Mouse (Mus musculus) layer of hippocampus, adult 9-10 months (tissue): ENCODE measurements around the gene Alg12.
A peak's percentile ranks its signal among the peaks of the same experiment; 100 is the strongest.
"Not testable (repeated sequence)": the region's sequence is repeated elsewhere in the genome, so short reads cannot be mapped to it uniquely, and the experiment has no call there.

ENCODE experiments used
- DNase-seq: peaks from one replicate; pipeline ENCODE4 v3.0.0; 2022; ENCODE audit warnings: low spot score

Alg12 gene

DNA sequence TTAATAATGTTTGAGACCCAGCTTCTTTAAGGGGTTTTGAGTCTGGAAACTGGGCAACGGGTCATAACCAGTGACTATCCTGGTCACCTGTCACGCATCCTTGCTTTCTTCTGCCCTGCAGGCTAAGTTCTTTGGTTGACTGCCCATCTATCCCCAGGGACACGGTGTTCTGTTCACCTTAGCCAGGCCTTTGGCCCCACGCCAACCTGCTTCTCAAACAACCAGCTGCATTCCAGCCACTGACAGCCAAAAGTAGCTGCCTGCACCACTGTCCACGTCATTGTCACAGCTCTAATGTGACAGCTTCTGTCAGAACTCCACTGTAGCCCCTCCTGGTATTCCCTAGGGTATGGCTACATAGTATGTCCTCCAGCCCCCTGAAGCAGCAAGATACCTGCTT, 12.4 kb upstream of the Alg12 start:
- DNase-seq: no peak

DNA sequence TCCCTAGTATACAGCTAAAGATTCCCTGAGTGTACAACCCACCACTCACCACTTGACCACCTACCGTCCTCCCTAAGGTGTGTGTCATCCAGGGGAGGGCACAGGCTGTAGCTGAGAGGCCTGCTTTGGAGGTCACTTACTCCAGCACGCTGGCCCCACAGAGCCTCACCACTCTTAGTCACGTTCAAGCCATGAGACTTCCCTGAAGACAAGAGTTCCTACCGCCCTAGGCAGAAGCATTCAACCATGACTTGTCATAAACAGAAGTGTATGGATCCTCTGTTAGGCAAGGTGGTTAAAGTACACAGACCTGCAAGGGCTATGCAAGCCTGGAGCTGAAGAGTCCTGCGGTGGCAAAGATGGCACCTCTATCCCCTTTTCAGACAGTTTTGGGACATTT, 11.6 kb upstream of the Alg12 start:
- DNase-seq: no peak

DNA sequence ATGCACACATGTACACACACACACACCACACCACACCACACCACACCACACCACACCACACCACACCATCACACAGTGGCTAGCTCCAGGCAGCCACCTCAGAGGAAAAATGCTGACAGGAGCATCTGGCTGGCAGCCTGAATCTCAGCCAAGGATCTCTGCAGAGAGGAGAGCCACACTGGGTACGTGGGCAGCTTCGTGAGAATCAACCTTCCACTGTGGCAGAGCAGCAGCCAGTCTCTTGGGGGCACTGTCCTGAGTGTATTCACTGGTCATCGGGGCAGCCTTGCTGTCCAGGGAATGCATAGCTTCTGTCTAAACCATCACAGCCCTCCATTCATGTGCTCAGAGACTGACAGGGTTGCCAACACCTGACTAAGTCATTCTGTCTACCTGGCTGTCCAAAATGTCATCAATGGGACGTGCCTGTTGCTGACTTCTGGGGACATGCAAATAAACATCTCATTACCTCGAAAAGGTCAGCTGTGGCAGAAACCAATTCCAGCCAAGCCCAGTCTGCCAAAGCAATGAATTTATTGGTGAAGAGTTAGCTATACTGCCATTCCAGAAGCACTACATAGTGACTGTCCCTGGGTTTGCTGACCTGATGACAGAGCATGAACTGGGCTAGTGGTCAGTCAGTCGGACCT, 10.8 kb upstream of the Alg12 start:
- DNase-seq: no peak

DNA sequence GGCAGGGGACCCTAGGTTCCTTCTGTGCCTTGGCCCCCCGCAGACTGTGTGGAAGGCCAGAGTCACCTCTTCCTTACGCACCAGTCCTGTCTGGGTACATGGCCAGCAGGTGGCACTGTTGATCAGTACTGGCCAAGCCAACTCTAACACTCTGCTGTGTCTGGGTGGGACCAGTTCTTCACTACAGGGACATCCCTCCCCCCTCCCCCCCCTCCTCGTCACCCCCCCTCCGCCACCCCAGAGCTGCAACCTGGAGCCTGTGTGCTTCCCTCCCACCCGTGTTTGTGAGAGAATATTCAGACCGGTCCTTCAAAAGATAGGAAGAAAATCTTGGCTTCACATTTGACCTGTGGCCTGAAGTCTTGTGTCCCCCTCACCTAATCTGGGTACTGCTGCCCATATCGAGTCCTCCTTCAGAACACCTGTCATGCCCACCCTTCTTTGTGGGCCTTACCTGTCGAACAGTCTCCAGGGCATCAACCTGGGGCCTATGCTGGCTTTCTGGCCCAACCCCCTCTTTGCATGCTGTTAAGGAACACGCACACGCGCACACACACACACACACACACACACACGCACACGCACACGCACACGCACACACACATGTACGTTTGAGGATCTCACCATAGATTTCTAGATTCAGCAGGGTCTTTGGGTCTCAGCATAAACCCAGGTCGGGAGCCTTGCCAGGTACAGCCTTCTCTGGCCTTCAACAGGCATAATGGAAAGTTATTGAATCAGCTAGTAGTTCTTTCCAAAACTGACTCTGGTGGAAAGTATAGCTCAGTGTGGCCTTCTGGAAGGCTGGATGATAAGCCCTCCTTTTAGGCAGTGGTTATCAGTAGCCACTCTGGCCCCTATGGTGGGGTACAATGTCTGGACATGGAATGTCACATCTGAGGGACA, 9.9 kb upstream of the Alg12 start:
- DNase-seq: peak; percentile 81

DNA sequence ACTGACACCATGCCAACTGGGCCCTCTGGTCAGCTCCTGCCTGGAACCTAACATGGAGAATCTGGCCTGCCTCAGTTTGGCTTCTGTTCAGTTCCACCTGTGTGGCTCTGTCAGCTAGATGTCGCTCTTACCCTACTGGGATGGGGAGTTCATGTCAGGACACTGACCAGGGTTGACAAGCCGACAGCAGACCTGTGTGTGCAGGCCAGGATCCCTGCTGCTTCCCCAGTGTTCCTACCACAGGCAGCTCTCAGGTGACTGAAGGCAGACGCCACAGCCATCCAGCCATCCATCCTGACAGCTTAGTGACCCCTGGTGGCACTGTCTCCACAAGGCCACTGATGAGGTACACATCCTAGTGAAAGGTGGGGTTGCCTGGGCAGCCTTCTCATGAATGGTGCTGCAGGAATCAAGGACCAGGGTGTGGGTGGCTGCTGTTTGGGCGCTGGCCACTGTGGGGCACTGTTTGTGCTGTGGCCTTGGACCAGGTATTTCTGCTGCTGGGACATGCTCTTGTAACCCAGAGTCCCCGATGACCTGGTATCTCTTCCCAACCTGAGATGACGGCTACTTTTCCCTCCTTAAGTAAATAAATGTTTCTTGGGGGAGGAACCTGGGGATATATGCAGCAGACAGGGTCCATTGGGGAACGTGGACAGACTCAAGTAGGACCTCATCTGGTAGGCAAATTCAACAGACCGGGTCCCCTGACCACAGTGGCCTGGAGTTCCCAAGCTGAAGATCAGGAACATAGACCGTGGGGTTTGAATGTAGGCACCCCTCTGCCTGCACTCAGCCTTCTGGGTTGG, 9.1 kb upstream of the Alg12 start:
- no peak for DNase-seq

DNA sequence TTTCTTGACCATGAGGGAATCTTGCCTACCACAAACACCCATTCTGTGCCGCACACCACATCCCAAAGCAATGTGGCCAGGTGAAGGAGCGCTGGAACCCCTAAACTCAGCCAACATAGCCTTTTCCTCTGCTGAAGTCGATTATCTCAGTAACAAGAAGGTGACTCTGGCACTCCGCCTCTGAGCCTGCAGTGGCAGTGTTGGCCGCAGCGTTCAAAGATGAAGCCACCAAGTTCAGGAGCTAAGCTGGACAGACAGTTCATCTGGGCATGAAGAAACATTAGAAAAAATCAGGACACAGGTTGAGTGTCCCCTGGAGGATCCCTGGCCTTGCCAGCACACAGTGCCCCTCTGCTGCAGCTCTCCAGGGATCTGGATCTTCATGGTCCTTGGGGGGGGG, 8.3 kb upstream of the Alg12 start:
- no peak for DNase-seq

DNA sequence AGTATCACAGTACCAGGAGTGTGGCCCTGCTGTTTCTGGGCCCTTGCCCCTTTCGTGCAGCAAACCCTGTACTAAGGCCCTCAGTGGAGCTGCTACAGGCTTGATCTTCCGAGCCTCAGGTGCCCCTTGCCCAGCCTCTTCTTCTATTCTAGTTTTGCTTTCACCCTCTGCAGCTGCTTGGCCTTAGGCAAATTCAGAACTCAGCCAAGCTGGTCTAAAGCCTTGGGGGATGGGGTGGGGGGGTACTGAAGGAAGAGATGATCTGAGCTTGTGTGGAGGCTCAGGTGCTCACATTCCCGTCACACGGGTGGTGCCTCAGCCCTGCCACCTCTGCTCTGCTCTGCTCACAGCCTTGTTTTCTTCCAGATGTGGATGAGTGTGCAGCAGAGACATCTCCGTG, 4.3 kb upstream of the Alg12 start:
- DNase-seq: no peak

DNA sequence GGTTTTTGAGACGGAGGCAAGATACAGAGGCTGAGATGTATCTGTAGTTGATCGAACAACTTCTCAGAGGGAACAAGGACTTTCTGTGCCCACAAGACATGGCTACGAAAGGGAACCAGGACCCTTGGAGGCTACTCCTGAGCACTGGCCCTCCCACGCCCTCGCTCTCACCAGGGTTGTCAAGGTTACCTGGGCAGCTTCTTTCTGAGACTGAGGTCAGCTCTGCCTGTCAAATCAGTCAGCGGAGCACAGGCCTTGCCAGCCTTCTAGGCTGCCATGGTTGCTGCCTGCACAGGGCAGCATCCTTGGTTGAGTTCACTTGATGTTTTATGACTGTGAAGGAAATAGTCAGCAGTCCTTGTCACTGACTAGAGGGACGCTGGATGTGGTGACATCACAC, 3.4 kb upstream of the Alg12 start:
- no peak for DNase-seq

DNA sequence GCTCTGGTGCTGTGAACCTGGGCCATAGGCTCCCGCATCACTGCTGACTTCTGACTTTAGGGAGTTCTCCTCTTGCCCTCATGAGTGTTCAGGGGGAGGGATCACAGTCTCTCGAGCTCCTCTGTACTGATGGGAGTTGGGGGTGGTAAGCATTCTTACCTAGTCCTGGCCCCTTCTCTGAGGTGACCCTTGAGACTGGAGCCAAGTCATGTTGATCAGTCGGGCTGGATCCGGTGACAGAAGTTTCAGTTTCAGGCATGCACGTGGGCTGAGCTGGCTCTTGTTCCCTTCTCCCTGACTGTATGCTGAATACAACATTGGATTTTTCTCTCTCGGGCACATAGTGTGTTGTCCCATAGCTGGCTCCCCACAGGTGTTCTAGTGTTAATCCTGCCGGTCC, 2.3 kb upstream of the Alg12 start:
- no peak for DNase-seq

DNA sequence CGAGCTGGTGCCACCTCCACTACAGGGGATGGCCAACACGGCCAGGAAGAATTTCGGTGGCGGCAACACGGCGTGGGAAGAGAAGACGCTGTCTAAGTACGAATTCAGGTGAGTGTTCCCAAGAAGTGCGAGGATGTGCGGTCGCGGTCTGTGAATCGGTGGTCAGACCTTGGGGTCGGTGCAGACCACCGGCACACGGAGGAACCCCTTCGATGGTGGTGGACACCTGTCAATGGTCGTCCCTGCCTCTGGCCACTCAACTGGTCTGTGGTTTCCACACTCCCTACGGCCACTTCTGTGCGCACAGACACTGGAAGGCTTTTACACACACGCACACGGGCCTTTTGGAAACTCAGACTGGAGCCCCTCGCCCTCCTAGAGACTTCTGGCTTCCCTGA, 787 bp upstream of the Alg12 start:
- DNase-seq: no peak

DNA sequence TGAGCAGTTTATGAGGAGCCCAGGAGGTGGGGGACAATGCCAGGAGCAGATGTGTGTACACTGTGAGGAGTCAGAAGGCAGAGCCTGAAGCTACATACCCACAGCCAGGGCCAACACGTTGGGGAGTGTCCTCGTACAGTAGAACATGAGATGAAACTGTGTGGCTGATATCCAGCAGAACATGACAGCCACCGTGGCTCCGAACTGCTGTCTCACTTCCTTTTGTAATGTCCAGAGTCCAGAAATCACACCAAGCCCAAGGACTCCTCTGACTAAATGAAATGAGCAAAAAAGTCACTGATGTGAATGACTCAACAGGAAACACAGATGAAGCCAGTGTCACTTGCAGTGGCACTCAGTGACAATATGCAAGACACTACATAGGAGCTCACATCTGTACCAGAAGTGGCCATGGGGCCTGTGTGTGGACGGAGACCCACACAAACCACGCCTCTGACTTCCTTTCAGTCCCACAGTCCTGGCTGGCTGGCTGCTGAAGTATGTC, 3.9 kb downstream of the Alg12 start:
- no peak for DNase-seq

DNA sequence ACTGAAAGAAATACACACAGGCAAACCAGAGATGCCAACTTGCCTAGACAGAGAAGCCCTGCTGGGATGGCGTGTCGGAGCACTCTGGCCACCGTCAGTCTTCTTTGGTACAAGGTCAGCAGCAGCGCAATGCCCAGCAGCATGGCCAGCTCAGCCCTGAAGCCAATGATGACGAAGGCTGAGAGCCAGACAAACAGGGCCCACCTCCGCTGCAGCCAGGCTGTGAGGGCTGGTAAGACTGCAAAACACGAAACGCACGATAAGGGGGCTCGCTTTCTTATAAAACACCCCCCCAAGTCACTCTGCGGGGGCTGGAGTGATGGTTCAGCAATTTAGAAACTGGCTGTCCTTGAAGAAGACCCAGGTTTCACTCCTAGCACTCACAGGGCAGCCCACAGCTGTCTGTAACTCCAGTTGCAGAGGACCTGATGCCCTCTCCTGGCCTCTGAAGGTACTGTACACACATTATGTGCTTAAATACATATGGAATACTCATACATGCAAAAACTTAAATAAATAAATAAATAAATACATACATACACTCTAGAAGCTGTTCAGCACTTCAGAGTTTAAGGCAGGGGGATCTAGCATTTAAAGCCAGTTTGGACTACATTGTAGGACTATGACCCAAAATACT, 4.6 kb downstream of the Alg12 start:
- DNase-seq: no peak

DNA sequence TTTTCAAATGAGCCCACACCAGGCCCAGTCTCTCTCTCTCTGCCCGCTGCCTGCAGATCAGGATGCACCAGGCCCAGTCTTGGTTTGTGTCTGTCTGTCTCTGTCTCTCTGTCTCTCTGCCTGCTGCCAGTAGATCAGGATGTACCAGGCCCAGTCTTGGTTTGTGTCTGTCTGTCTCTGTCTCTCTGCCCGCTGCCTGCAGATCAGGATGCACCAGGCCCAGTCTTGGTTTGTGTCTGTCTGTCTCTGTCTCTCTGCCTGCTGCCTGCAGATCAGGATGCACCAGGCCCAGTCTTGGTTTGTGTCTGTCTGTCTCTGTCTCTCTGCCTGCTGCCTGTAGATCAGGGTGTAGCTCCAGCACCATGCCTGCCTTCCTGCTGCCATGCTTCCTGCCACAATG, 5.2 kb downstream of the Alg12 start:
- DNase-seq: not testable (repeated sequence)

DNA sequence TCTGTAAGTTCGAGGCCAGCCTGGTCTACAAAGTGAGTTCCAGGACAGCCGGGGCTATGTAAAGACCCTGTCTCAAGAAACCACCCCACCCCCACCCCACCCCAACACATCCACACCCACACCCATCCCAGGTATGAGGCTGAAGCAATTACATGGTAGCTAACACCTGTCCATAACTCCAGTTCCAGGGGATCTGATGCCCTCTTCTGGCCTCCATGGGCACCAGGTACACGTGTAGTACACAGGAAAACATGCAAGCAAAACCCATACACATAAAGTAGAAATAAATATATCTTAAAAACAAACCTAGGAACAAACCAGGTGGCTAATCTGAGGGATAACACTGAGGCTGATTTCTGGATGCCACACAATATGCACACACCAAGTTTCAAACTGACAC, 5.9 kb downstream of the Alg12 start:
- DNase-seq: no peak

DNA sequence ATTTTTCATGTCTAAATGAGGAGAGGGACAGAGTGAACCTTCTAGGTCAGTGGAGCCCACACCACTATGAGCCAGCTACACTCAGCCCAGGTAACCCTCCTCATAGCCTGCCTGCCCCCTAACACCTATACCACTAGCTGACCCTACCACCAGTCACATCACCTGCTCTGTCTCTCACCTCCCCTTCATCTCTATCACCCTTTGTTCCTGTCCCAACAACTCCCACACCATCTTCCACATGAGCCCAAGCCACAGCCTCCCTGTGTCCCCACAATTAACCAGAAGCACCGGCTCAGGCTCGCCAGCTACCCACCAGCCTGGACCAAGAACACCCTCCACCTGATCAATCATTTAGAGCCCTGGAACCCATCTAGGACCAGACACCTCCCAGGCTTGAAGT, 8.7 kb downstream of the Alg12 start:
- no peak for DNase-seq

DNA sequence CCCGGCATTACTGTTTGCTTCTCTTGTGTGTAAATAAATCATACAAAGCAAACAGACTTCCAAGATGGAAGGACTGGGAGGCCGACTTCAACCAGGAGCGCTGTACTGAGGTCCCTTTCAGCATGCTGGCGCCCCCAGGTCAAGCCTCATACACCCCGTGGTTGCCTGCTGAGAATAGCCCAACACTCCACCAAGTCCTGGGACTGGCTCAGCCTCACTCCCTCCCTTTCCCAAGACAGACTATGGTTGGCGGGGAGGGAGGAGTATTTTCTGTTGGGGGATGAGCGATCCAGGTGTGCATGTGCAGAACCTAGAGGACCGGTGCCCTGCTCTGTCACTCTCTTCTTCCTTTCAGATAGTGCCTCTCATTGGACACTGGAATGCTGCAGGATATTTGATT, 11.0 kb downstream of the Alg12 start:
- no peak for DNase-seq

DNA sequence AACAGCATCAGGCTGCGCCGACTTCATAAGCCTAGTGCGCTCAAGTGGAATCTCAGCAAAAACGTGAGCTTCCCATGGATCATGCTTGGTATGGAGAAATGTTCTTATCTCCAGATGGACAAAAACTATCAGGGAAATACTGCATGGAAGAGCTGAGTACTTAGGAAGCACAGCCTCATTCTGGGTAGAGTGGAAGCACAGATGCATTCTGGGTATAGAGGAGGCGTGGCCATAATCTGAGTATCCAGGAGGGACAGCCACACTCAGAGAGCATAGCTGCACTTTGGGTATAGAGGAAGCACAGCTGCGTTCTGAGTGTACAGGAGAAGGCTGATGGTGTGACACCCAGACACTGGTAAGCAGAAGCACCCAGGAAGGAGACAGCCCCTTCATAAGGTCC, 16.8 kb downstream of the Alg12 start:
- no peak for DNase-seq

DNA sequence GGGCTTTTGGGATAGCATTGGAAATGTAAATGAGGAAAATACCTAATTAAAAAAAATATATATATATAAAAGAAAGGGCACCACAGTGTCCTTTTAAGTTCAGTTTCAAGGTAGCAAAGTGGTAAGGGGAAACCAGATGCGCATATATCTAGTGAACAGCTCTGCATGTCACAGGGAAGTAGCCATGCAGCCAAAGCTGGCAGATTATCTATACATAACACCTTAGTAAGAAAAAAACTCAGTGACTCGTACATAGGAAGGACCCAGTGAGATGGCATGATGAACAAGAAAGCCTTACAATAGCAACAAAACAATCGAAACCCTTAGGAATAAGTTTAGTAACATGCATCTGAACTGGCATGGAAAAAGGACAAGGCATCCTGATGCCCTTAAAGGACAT, 17.2 kb downstream of the Alg12 start:
- no peak for DNase-seq

DNA sequence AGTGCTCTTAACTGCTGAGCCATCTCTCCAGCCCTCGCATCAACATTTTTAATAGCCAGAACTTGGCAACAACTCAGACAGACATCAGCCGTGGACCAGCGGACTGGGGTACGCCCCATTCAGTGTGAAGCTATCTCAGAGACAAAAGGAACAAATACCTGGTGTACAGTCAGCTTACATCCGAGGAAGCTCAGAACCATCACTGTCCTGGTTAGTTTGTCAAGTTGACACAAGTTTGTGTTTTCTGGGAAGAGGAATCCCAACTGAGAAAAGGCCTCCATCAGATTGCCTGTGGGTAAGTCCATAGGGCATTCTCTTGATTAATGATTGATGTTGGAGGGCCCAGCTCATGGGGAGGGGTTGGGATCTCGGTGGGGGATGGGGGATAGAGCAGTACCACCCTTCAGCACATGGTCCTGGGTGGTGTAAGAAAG, 18.2 kb downstream of the Alg12 start:
- DNase-seq: no peak

DNA sequence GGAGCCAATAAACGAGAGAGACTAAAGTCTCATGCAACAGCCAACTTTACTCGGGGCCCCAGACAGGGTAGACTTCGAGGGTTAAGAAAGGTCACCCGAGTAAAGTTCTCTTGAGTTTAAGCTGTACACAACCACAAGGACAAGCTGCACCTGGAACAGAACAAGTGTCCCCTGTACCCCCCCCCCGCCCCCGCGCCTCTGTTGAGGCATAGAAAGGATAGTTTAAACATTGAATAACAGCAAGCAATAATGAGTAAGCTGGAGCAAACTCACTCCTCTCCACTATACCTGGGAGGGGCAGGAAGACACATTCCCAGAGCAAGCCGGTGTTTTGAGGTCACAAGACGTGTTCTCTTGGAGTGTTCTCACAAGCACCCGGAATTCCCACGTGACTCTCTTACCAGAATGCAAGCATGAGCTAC, 19.2 kb downstream of the Alg12 start:
- DNase-seq: no peak

DNA sequence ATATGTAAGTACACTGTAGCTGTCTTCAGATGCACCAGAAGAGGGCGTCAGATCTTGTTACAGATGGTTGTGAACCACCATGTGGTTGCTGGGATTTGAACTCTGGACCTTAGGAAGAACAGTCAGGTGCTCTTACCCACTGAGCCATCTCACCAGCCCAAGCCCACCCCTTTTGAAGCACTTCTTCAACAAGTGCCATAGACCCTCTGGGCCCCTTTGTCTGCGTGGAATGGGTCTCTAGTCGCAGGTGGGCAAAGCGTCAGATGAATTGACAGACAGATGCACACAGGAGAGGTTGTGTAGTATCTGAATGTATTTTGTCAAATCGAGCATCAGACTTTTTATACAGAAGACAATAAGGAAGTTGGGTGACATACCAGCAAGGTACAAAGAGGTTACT, 24.4 kb downstream of the Alg12 start:
- not testable (repeated sequence) for DNase-seq
